Mouse (Mus musculus): ENCODE data around the gene Tktl2. TPM values are rescaled to one million over a fixed set of nuclear protein-coding genes. Genes with fewer than 3 reads are reported as not detected.
A peak's percentile ranks its signal among the peaks of the same experiment; 100 is the strongest.

Gene Tktl2
- polyA plus RNA-seq, 2 experiments: not detected

DNA sequence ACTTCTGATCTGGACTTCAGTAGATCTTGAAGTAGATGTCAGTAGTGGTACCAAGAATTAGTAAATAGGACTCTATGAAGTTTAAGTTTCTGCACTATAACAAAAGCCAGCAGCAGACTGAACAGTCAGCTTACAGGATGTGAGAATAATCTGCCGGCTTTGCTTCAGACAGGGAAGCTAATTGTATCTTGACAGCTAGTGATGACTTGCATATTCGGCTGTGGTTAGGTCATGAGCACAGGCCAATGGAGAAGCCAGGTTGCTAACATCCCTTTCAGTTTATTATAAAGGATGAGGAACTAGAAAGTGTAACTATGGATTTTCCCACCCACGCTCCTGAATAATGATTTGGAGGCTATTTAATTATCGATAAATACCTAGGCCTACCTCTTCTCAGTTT lies 20.9 kb upstream of the Tktl2 start:
- Histone ChIP-seq H3K27ac (no peak overlapping the region), H3K4me3 (ENCODE audit: insufficient read depth in 1 of 2, low read depth in 2 of 2, low read length in 2 of 2) (no peak overlapping the region), H3K27me3 (ENCODE audit: control insufficient read depth, insufficient read depth, low read length) (no peaks in the 10 kb centered on the region), H3K4me1 (replicated peaks; ENCODE audit: control insufficient read depth in 2 of 2, insufficient read depth in 2 of 2, low read length in 1 of 2) (0 out of 4 replicates have a peak, but pooled peaks cover under 1 to 2% of the 10 kb centered on the region in 2 experiments), H3K9ac (replicated peaks) (no peak overlapping the region), H3K4me2 (ENCODE audit: low read depth) (no peak overlapping the region), H3K9me3 (ENCODE audit: control insufficient read depth, low read length) (no peaks in the 10 kb centered on the region), H3K36me3 (replicated peaks; ENCODE audit: control insufficient read depth, insufficient read depth, low read depth) (no peaks in the 10 kb centered on the region)
- WGBS (ENCODE audit: insufficient replicate concordance): 27% methylated on average over 4 of the region's 4 CpGs
- no peak for TF ChIP-seq CTCF (IDR thresholded peaks at IDR 0.05; ENCODE audit: low read depth)
- TF ChIP-seq EP300 (IDR thresholded peaks at IDR 0.05; ENCODE audit: low read depth): no peak
- ATAC-seq (ENCODE audit: insufficient read depth): no peak
- no peak for DNase-seq (ENCODE audit: low read depth in 3 of 3, low spot score in 3 of 3)

DNA sequence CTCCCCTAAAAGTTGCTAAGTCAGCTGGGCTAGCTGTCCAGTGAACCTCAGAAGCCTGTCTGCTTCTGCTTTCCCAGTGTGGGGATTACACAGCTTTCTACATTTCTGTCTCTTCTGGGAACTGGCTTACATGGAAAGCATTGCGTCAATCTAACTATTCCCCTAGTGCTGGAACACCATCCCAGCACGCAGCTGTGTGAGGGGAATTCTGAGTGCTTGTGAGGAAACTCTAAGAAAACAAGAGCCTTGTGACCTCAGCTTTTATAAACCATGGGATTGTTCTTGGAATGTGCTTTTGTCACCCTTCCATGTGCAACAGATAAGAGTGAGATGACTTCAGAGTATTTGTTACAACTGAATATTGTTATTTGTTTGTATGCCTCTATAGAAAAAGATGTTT lies 17.1 kb upstream of the Tktl2 start:
- H3K36me3 ChIP-seq (replicated peaks; ENCODE audit: control insufficient read depth, insufficient read depth, low read depth): no peaks in the 10 kb centered on the region
- ATAC-seq (ENCODE audit: insufficient read depth) (no peak), DNase-seq (ENCODE audit: low read depth in 3 of 3, low spot score in 3 of 3) (no peak)
- no peaks in the 10 kb centered on the region for H3K27me3 ChIP-seq (ENCODE audit: control insufficient read depth, insufficient read depth, low read length)
- 59% methylated on average over 2 of the region's 2 CpGs for WGBS (ENCODE audit: insufficient replicate concordance)
- H3K9me3 ChIP-seq (ENCODE audit: control insufficient read depth, low read length): no peaks in the 10 kb centered on the region
- H3K27ac ChIP-seq: no peak overlapping the region
- H3K4me3 ChIP-seq (ENCODE audit: insufficient read depth in 1 of 2, low read depth in 2 of 2, low read length in 2 of 2): no peak overlapping the region
- no peaks in the 10 kb centered on the region for H3K4me1 ChIP-seq (replicated peaks; ENCODE audit: control insufficient read depth in 2 of 2, insufficient read depth in 2 of 2, low read length in 1 of 2)
- H3K9ac ChIP-seq (replicated peaks): no peak overlapping the region
- no peak overlapping the region for H3K4me2 ChIP-seq (ENCODE audit: low read depth)
- no peak for TF ChIP-seq EP300 (IDR thresholded peaks at IDR 0.05; ENCODE audit: low read depth)
- TF ChIP-seq CTCF (IDR thresholded peaks at IDR 0.05; ENCODE audit: low read depth): no peak

DNA sequence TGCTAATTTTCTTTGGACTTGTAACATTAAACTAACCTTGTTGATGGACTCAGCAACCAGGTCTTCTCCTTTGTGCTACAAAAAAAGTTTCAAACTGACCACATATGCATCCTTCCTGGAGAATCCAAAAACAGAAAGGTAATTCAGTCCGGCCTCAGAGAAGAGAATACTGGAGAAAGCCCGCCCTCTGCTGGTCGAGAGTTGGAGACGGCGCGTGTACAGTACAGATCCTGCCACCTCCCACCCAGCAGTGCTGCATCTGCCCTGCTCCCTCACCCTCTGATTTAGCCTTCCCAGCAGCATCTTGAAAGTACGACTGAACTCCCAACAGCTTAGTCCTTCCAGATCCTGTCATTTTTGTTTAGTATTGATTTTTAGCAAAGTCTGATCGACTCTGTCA lies 15.8 kb upstream of the Tktl2 start:
- ATAC-seq (ENCODE audit: insufficient read depth) (0 out of 2 replicates have a peak, but pooled peaks have one; percentile 33), DNase-seq (ENCODE audit: low read depth in 3 of 3, low spot score in 3 of 3) (peak in 2 of 3 experiments; percentile 20 to 26)
- TF ChIP-seq EP300 (IDR thresholded peaks at IDR 0.05; ENCODE audit: low read depth) (no peak), CTCF (IDR thresholded peaks at IDR 0.05; ENCODE audit: low read depth) (peak; percentile 77)
- no peaks in the 10 kb centered on the region for H3K36me3 ChIP-seq (replicated peaks; ENCODE audit: control insufficient read depth, insufficient read depth, low read depth)
- no peak overlapping the region for H3K9ac ChIP-seq (replicated peaks)
- H3K27ac ChIP-seq: no peak overlapping the region
- H3K4me3 ChIP-seq (ENCODE audit: insufficient read depth in 1 of 2, low read depth in 2 of 2, low read length in 2 of 2): no peak overlapping the region
- no peaks in the 10 kb centered on the region for H3K27me3 ChIP-seq (ENCODE audit: control insufficient read depth, insufficient read depth, low read length)
- no peak overlapping the region for H3K4me2 ChIP-seq (ENCODE audit: low read depth)
- 5% methylated on average over 8 of the region's 8 CpGs for WGBS (ENCODE audit: insufficient replicate concordance)
- H3K4me1 ChIP-seq (replicated peaks; ENCODE audit: control insufficient read depth in 2 of 2, insufficient read depth in 2 of 2, low read length in 1 of 2): no peaks in the 10 kb centered on the region
- no peaks in the 10 kb centered on the region for H3K9me3 ChIP-seq (ENCODE audit: control insufficient read depth, low read length)

DNA sequence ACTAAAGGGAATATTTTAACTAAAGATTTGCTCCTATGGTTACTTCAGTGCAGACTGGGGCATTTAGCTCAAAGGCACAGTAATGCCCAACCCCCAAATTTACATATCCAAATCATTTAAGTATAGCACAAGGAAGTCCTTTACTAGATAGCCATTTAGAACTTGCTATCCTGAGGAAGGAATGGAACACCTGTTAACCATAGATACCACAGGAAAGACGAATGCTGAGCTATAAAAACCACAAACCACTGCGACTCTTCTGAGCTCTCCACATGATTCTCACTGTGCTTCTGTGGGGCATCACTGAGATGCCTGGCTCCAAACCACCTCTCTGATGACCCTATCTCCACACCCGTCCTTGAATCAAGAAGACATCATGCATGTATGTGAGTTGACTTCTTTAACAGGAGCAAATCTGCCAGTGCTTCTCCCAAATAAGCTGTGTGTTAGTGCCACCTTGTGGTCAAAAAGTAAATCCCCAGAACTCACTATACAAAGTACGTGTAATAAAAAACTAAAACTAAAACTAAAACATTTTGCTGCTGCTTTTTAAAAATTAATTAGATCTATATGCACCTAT lies 14.5 kb upstream of the Tktl2 start:
- no peak overlapping the region for H3K4me2 ChIP-seq (ENCODE audit: low read depth)
- no peak overlapping the region for H3K9ac ChIP-seq (replicated peaks)
- ATAC-seq (ENCODE audit: insufficient read depth) (no peak), DNase-seq (ENCODE audit: low read depth in 3 of 3, low spot score in 3 of 3) (peak in 1 of 3 experiments; percentile 17)
- no peaks in the 10 kb centered on the region for H3K4me1 ChIP-seq (replicated peaks; ENCODE audit: control insufficient read depth in 2 of 2, insufficient read depth in 2 of 2, low read length in 1 of 2)
- no peaks in the 10 kb centered on the region for H3K27me3 ChIP-seq (ENCODE audit: control insufficient read depth, insufficient read depth, low read length)
- no peak overlapping the region for H3K4me3 ChIP-seq (ENCODE audit: insufficient read depth in 1 of 2, low read depth in 2 of 2, low read length in 2 of 2)
- no peaks in the 10 kb centered on the region for H3K9me3 ChIP-seq (ENCODE audit: control insufficient read depth, low read length)
- no peak overlapping the region for H3K27ac ChIP-seq
- TF ChIP-seq CTCF (IDR thresholded peaks at IDR 0.05; ENCODE audit: low read depth) (peak; percentile 61), EP300 (IDR thresholded peaks at IDR 0.05; ENCODE audit: low read depth) (no peak)
- H3K36me3 ChIP-seq (replicated peaks; ENCODE audit: control insufficient read depth, insufficient read depth, low read depth): no peaks in the 10 kb centered on the region
- 9% methylated on average over 4 of the region's 4 CpGs for WGBS (ENCODE audit: insufficient replicate concordance)

DNA sequence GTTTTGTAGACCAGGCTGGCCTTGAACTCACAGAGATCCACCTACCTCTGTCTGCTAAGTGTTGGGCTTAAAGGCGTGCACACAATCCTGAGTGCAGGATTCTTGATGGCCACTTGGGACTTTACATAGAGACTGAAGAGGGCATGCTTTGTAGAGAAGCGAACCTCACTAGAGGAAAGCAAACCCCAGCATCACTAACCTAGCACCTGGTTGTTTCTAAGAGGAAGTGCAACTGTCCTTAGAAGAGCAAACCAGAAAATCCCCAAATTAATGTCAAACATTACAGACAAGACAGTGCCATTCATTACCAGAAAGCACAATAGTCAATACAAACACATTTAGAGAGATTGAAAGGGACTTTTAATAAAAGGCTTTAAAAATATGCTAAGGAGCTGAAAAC lies 8.2 kb upstream of the Tktl2 start:
- Histone ChIP-seq H3K36me3 (replicated peaks; ENCODE audit: control insufficient read depth, insufficient read depth, low read depth) (no peaks in the 10 kb centered on the region), H3K4me2 (ENCODE audit: low read depth) (no peak overlapping the region), H3K27me3 (ENCODE audit: control insufficient read depth, insufficient read depth, low read length) (no peaks in the 10 kb centered on the region), H3K27ac (no peak overlapping the region), H3K9me3 (ENCODE audit: control insufficient read depth, low read length) (no peaks in the 10 kb centered on the region), H3K9ac (replicated peaks) (no peak overlapping the region), H3K4me3 (ENCODE audit: insufficient read depth in 1 of 2, low read depth in 2 of 2, low read length in 2 of 2) (no peak overlapping the region), H3K4me1 (replicated peaks; ENCODE audit: control insufficient read depth in 2 of 2, insufficient read depth in 2 of 2, low read length in 1 of 2) (no peaks in the 10 kb centered on the region)
- 50% methylated on average over 2 of the region's 2 CpGs for WGBS (ENCODE audit: insufficient replicate concordance)
- TF ChIP-seq EP300 (IDR thresholded peaks at IDR 0.05; ENCODE audit: low read depth): no peak
- TF ChIP-seq CTCF (IDR thresholded peaks at IDR 0.05; ENCODE audit: low read depth): no peak
- DNase-seq (ENCODE audit: low read depth in 3 of 3, low spot score in 3 of 3) (no peak), ATAC-seq (ENCODE audit: insufficient read depth) (no peak)

All from liver, embryonic 14.5 days (tissue).